Mouse (Mus musculus) thymus, adult 2 months (tissue): ENCODE measurements at regions not wholly inside any gene's neighbourhood (a gene's known extent, or its start where the extent isn't known, plus 50 kb on each side); places are given as distances from the start of the nearest gene placed in this dataset.

Experiments used
- CTCF ChIP-seq: fragments of 200-500 bp; IDR thresholded peaks from 2 replicates; pipeline ENCODE4 v1.5.1; 2012; ENCODE audit warnings: mild to moderate bottlenecking, control low read depth, low read length, moderate library complexity, borderline replicate concordance; ENCODE audit not compliant: control insufficient read depth, poor library complexity, insufficient read depth; ENCODE audit errors: extremely low read depth
- POLR2A ChIP-seq: fragments of 200-500 bp; IDR thresholded peaks from 2 replicates; pipeline ENCODE4 v1.6.1; 2012; ENCODE audit warnings: mild to moderate bottlenecking, low read length, control low read depth, moderate library complexity; ENCODE audit not compliant: control insufficient read depth, poor library complexity, insufficient read depth; ENCODE audit errors: extremely low read depth

DNA sequence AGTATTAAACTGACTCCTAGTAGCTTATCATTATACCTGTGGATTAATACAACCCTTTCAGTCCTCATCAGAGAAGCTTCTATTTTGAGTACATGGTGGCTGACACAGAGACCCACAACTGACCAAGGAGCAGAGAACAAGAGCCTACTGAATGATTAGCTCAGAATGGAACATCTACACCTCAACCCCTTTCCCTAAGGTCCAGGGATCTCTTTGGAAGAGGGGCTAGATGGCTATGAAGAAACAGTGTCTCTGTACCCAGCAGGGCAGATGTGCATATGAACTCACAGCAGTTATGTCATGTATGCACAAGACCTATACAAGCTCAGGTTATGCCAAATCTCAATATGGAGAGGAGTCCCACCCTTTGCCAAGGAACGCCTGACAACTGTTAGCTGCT lies 77.4 kb downstream of the Cyp26a1 start:
- TF ChIP-seq POLR2A (no peak), CTCF (no peak)
